Mouse (Mus musculus): ENCODE data around the gene Apba3.
A peak's percentile ranks its signal among the peaks of the same experiment; 100 is the strongest.

The Apba3 gene

GRCm38 (mm10) chr10:81290698-81291460, 24.1 kb downstream of the Apba3 start:
- DNase-seq (ENCODE audit: low spot score in 2 of 2): no peak

- no peak for DNase-seq (ENCODE audit: low spot score in 2 of 2)
Observed at GRCm38 (mm10) chr10:81291511-81292104, 24.8 kb downstream of the Apba3 start, which contains the start of gene Tjp3. Tjp3 (minus strand) TSS chr10:81291581.

GRCm38 (mm10) chr10:81292554-81293333, 26.0 kb downstream of the Apba3 start, which contains the start of gene Pip5k1c:
Pip5k1c (plus strand) TSS chr10:81292963.
- peak; percentile 100 for DNase-seq (ENCODE audit: low spot score in 2 of 2)

- DNase-seq (ENCODE audit: low spot score in 2 of 2): no peak
Observed at GRCm38 (mm10) chr10:81293334-81294030, 26.7 kb downstream of the Apba3 start.

- no peak for DNase-seq (ENCODE audit: low spot score in 2 of 2)
Observed at GRCm38 (mm10) chr10:81294442-81294841, 27.7 kb downstream of the Apba3 start.

- DNase-seq (ENCODE audit: low spot score in 2 of 2): peak in 1 of 2 experiments; percentile 72
Observed at GRCm38 (mm10) chr10:81295185-81295584, 28.4 kb downstream of the Apba3 start.

GRCm38 (mm10) chr10:81297246-81297645, 30.5 kb downstream of the Apba3 start:
- DNase-seq (ENCODE audit: low spot score in 2 of 2): no peak

GRCm38 (mm10) chr10:81297845-81298244, 31.1 kb downstream of the Apba3 start:
- DNase-seq (ENCODE audit: low spot score in 2 of 2): no peak

GRCm38 (mm10) chr10:81298369-81299100, 31.8 kb downstream of the Apba3 start:
- DNase-seq (ENCODE audit: low spot score in 2 of 2): peak; percentile 70 to 81

GRCm38 (mm10) chr10:81299585-81300351, 33.0 kb downstream of the Apba3 start:
- no peak for DNase-seq (ENCODE audit: low spot score in 2 of 2)

- DNase-seq (ENCODE audit: low spot score in 2 of 2): no peak
Observed at GRCm38 (mm10) chr10:81300352-81300907, 33.7 kb downstream of the Apba3 start.

- DNase-seq (ENCODE audit: low spot score in 2 of 2): no peak
Observed at GRCm38 (mm10) chr10:81301321-81301720, 34.6 kb downstream of the Apba3 start.

GRCm38 (mm10) chr10:81302288-81302687, 35.5 kb downstream of the Apba3 start:
- DNase-seq (ENCODE audit: low spot score in 2 of 2): no peak

- DNase-seq (ENCODE audit: low spot score in 2 of 2): peak; percentile 76 to 80
Observed at GRCm38 (mm10) chr10:81302781-81303218, 36.0 kb downstream of the Apba3 start.

GRCm38 (mm10) chr10:81303258-81303657, 36.5 kb downstream of the Apba3 start:
- no peak for DNase-seq (ENCODE audit: low spot score in 2 of 2)

GRCm38 (mm10) chr10:81303761-81304160, 37.0 kb downstream of the Apba3 start:
- DNase-seq (ENCODE audit: low spot score in 2 of 2): no peak

GRCm38 (mm10) chr10:81304597-81305238, 38.0 kb downstream of the Apba3 start:
- DNase-seq (ENCODE audit: low spot score in 2 of 2): no peak

- DNase-seq (ENCODE audit: low spot score in 2 of 2): no peak
Observed at GRCm38 (mm10) chr10:81305663-81306062, 38.9 kb downstream of the Apba3 start.

- no peak for DNase-seq (ENCODE audit: low spot score in 2 of 2)
Observed at GRCm38 (mm10) chr10:81306173-81306668, 39.5 kb downstream of the Apba3 start.
